Mouse (Mus musculus) left cerebral cortex, adult 9 months (tissue): ENCODE measurements at regions not wholly inside any gene's neighbourhood (a gene's known extent, or its start where the extent isn't known, plus 50 kb on each side); places are given as distances from the start of the nearest gene placed in this dataset.

Source experiments
- DNase-seq, 2 experiments: peaks; one replicate each; pipeline ENCODE4 v3.0.0; 2022; ENCODE audit warnings: low spot score in 2 of 2

GRCm38 (mm10) chr3:18653557-18653956 is 705.3 kb downstream of the Cypt12 start:
- DNase-seq, result no peak

- no peak for DNase-seq
Measured at GRCm38 (mm10) chr3:18665738-18666137, 717.5 kb downstream of the Cypt12 start.

- DNase-seq, result no peak
Measured at GRCm38 (mm10) chr3:18667726-18668125, 719.5 kb downstream of the Cypt12 start.

GRCm38 (mm10) chr3:18668936-18669335 is 720.7 kb downstream of the Cypt12 start:
- peak; percentile 62 to 86 for DNase-seq

- no peak for DNase-seq
Measured at GRCm38 (mm10) chr3:18670203-18670700, 722.0 kb downstream of the Cypt12 start.

GRCm38 (mm10) chr3:18671681-18672080 is 723.5 kb downstream of the Cypt12 start:
- no peak for DNase-seq

GRCm38 (mm10) chr3:18683346-18684101 is 735.3 kb downstream of the Cypt12 start:
- DNase-seq, result no peak

- DNase-seq, result no peak
Measured at GRCm38 (mm10) chr3:18695113-18695792, 747.0 kb downstream of the Cypt12 start.

- no peak for DNase-seq
Measured at GRCm38 (mm10) chr3:18696981-18697660, 748.9 kb downstream of the Cypt12 start.

- DNase-seq, result no peak
Measured at GRCm38 (mm10) chr3:18698106-18698505, 749.9 kb downstream of the Cypt12 start.

GRCm38 (mm10) chr3:18705165-18705564 is 757.0 kb downstream of the Cypt12 start:
- DNase-seq, result no peak

- peak in 1 of 2 experiments; percentile 35 for DNase-seq
Measured at GRCm38 (mm10) chr3:18705756-18706155, 757.5 kb downstream of the Cypt12 start.

- DNase-seq, result peak in 1 of 2 experiments; percentile 6
Measured at GRCm38 (mm10) chr3:18706356-18706755, 758.1 kb downstream of the Cypt12 start.

- DNase-seq, result no peak
Measured at GRCm38 (mm10) chr3:18707730-18708129, 759.5 kb downstream of the Cypt12 start.

GRCm38 (mm10) chr3:18711661-18712060 is 763.5 kb downstream of the Cypt12 start:
- DNase-seq, result no peak

GRCm38 (mm10) chr3:18713986-18714385 is 765.8 kb downstream of the Cypt12 start:
- DNase-seq, result no peak

- DNase-seq, result no peak
Measured at GRCm38 (mm10) chr3:18714968-18715630, 766.9 kb downstream of the Cypt12 start.

- no peak for DNase-seq
Measured at GRCm38 (mm10) chr3:18715776-18716175, 767.6 kb downstream of the Cypt12 start.

GRCm38 (mm10) chr3:18725507-18725906 is 777.3 kb downstream of the Cypt12 start:
- no peak for DNase-seq

- DNase-seq, result no peak
Measured at GRCm38 (mm10) chr3:18731251-18731650, 783.0 kb downstream of the Cypt12 start.

GRCm38 (mm10) chr3:18731674-18732073 is 783.5 kb downstream of the Cypt12 start:
- no peak for DNase-seq

- no peak for DNase-seq
Measured at GRCm38 (mm10) chr3:18733540-18733939, 785.3 kb downstream of the Cypt12 start.
